Mouse (Mus musculus): ENCODE measurements around the gene BC028528.

DNA sequence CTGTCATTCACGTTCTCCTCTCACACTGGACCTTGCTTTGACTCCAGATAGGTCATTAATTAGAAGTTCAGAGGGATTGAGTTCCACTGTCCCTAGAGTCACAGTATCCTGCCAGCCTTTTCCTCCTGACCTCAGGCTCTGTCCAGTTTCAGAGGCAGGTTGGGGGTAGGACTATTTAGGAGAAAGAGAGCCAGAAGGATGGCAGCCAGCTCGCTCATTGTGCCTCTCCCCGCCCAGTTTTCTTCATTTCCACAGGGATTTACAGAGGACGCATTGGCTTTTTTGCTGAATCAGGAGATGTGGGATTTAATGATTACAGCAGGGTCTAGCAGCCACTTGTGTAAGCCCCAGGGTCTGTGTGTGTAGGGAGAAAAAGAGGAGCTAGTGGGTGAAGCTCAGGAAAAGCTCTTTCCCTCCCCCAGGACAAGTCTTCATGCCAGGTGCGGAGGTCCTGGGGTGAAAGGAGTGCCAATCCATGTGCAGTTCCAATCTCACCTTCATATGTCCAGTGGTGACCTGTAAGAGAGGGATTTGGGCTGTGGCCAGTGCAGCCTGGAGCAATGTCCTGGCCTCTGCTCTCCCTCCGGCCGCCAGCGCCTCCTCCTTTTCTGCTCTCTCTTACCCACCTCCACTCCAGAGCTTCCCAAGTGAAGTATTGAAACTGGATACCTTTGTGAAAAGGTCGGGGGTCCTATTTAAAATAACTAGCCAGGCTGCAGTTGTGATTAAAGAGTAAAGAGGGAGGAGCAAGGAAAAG lies 10.0 kb upstream of the BC028528 start:
- TF ChIP-seq ZNF384 (IDR thresholded peaks at IDR 0.05; ENCODE audit: low read depth, low read length) (no peak), MAFK (IDR thresholded peaks at IDR 0.05; ENCODE audit: insufficient read depth, low read depth, low read length) (no peak)

Data from ES-E14 (cell line).